Mouse (Mus musculus) heart, embryonic 15.5 days (tissue): ENCODE results near the gene Zfp931. TPM values are rescaled to one million over a fixed set of nuclear protein-coding genes. Genes with fewer than 3 reads are reported as not detected.

Experiments
- polyA plus RNA-seq: library from polyadenylated mRNA; unstranded; fragments of >200 nt; fragmentation: Nextera tagmentation; extraction: Ambion mirVana; gene quantifications from 2 replicates; pipeline ENCODE4 v1.2.1, GENCODE M21; 2015

Zfp931 gene
- polyA plus RNA-seq, 1 experiment from 2014 or later: 12.5 TPM

Other genes with a start within 250 kb of the Zfp931 start
- 26.9 and 28.8 TPM in 2 replicates for gene Gm14325, start 238.1 kb downstream of the Zfp931 start, polyA plus RNA-seq
- 2.9 and 4.4 TPM in 2 replicates for gene Gm14327, start 181.4 kb downstream of the Zfp931 start, polyA plus RNA-seq
- gene Zfp972, start 152.9 kb downstream of the Zfp931 start, polyA plus RNA-seq: 0.87 TPM in 1 of 2 replicates, not detected in the other
- 19.1 and 21.7 TPM in 2 replicates for gene Gm14326, start 121.2 kb downstream of the Zfp931 start, polyA plus RNA-seq
- gene Zfp971, start 55.2 kb downstream of the Zfp931 start, polyA plus RNA-seq: 13.8 and 14.7 TPM in 2 replicates
- 5.9 and 6.5 TPM in 2 replicates for gene Phactr3, start 40.5 kb upstream of the Zfp931 start, polyA plus RNA-seq